Mouse (Mus musculus) CH12.LX (cell line): Measurements from ENCODE around the gene Pigm.

ENCODE experiments used
- CTCF ChIP-seq, 2 experiments: IDR thresholded peaks in 1 of 2; conservative IDR thresholded peaks in 1 of 2; 2 replicates each; pipeline ENCODE4 v1.5.1; 2011 to 2012; ENCODE audit warnings: low read depth in 2 of 2, low read length in 2 of 2, improper control_type of control experiment in 1 of 2, inconsistent platforms in 1 of 2, mild to moderate bottlenecking in 1 of 2, moderate library complexity in 1 of 2
- ELF1 ChIP-seq: IDR thresholded peaks from 2 replicates; pipeline ENCODE4 v1.6.1; 2014; ENCODE audit warnings: low read depth, mild to moderate bottlenecking, inconsistent platforms, low read length, improper control_type of control experiment
- MAX ChIP-seq: IDR thresholded peaks from 2 replicates; pipeline ENCODE4 v1.6.1; 2011; ENCODE audit warnings: low read length, improper control_type of control experiment
- POLR2A ChIP-seq: IDR thresholded peaks from 2 replicates; pipeline ENCODE4 v1.6.1; 2011; ENCODE audit warnings: low read depth, mild to moderate bottlenecking, improper control_type of control experiment, low read length
- SIN3A ChIP-seq: IDR thresholded peaks from 2 replicates; pipeline ENCODE4 v1.6.1; 2012; ENCODE audit warnings: low read length, improper control_type of control experiment, inconsistent platforms

DNA sequence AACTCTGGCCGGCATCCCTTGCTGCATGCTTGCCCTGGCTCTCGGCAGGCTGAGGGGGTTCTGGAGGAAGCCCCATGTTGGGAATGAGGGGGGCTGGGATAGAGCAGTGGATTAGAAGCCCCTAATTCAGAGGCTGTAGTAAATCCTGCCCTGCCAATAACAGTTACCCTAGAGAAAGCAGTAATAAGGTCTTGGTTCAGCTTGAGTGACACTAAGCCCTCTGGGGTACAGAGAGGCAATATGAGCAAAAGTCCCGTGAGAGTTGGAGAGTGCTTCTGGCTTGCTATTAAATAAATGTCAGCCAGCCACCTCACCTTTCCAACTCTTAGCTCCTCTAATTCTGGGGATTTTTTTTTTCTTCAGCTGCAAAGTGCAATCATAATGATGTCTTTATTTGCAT is 21.0 kb upstream of the Pigm start:
- no peak for TF ChIP-seq POLR2A
- no peak for TF ChIP-seq MAX
- TF ChIP-seq ELF1 = no peak
- no peak for TF ChIP-seq CTCF (conservative IDR thresholded peaks at IDR 0.05 in 1 of 2, IDR thresholded peaks at IDR 0.05 in 1 of 2; ENCODE audit: low read depth in 2 of 2, low read length in 2 of 2)
- TF ChIP-seq SIN3A = no peak
